9 mouse cellular contexts compared by ENCODE assay signal in the genomic region with DNA sequence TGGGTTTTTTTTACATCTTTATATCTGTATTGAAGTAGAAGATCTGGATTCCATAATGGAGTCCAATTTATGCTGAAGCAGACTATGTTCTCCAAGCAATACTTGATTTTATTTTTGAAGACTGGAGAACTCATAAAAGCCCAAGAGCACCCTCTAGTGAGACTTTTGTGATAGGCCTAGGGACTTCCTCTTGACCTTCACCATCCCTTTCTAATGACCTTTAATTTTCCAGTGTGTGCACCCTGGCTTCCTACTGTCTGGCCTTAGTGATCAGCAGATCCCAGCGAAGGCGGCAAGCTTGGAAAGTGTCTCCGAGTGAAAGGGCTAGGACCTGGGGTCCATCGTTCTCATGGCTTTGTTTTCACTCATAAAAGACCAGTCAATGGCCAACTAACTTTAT.
DNase-seq lines count a peak whose midpoint lies in the region; ATAC-seq and TF ChIP-seq lines count a peak whose summit lies in the region.
"Had no signal": no experiment of that assay in that cellular context is flagged by ENCODE, and none has a peak within 500 bp of the region (broad histone marks: within the 10 kb centered on the region; RNA-seq: fewer than 3 reads in every experiment).

No protein-coding gene starts in this region.

- peak; percentile 78 for DNase-seq in liver, adult 2 months (ENCODE audit: extremely low read depth, low read depth, low spot score)
- no peak for DNase-seq in liver
- peak; percentile 18 for DNase-seq in NIH3T3 (ENCODE audit: low read depth)
- DNase-seq in forelimb bud, embryonic 11.5 days (ENCODE audit: low read depth, low spot score) = peak; percentile 6
- no peak for DNase-seq in ovary, postnatal 14 days (ENCODE audit: low spot score)
- no peak for DNase-seq in spleen, adult 12 weeks (ENCODE audit: low spot score)

- WGBS in liver, adult 2 months = 33% methylated on average over 4 of the region's 4 CpGs

- H3K27me3 ChIP-seq in liver, adult 2 months (ENCODE audit: control insufficient read depth, insufficient read depth, low read length) = no peaks in the 10 kb centered on the region
- H3K27me3 ChIP-seq: embryonic facial prominence, embryonic 13.5 days; limb, embryonic 12.5 days had no signal

- H3K27ac ChIP-seq in liver, adult 2 months (replicated peaks; ENCODE audit: insufficient read depth, low read depth, low read length) = peak overlapping the region; percentile 83
- H3K27ac ChIP-seq: embryonic facial prominence, embryonic 13.5 days; limb, embryonic 12.5 days had no signal

- ATAC-seq in megakaryocyte-erythroid progenitor cell, adult 5-6 weeks (replicated peaks; ENCODE audit: low FRiP score, low TSS enrichment, poor library complexity, severe bottlenecking) = 0 out of 2 replicates have a peak, but pooled peaks have one; percentile 44

- H3K36me3 ChIP-seq in liver, adult 2 months (ENCODE audit: control insufficient read depth, insufficient read depth, low read length) = no peaks in the 10 kb centered on the region; the same call in 1 of the 2 replicates
- H3K36me3 ChIP-seq: embryonic facial prominence, embryonic 13.5 days; limb, embryonic 12.5 days had no signal

- peaks cover 5% of the 10 kb centered on the region; the same call in 1 of the 2 replicates for H3K4me1 ChIP-seq in liver, adult 2 months (ENCODE audit: control insufficient read depth, insufficient read depth, low read length)
- H3K4me1 ChIP-seq: embryonic facial prominence, embryonic 13.5 days; limb, embryonic 12.5 days had no signal

- no peak overlapping the region for H3K4me3 ChIP-seq in liver, adult 2 months (ENCODE audit: insufficient read depth, low read depth, low read length)
- H3K4me3 ChIP-seq: embryonic facial prominence, embryonic 13.5 days; limb, embryonic 12.5 days had no signal

- TF ChIP-seq CTCF in liver, adult 2 months (IDR thresholded peaks at IDR 0.05; ENCODE audit: low read depth, low read length) = peak; percentile 49

- no peak for TF ChIP-seq POLR2A in liver, adult 2 months (IDR thresholded peaks at IDR 0.05; ENCODE audit: extremely low read depth, insufficient read depth, low read length)

- no peaks in the 10 kb centered on the region; the same call in 1 of the 2 replicates for H3K79me2 ChIP-seq in liver, adult 2 months (ENCODE audit: control insufficient read depth, insufficient read depth, low read length)

- H3K9ac ChIP-seq in liver, adult 2 months (ENCODE audit: low read depth, low read length) = no peak overlapping the region; the same call in 1 of the 2 replicates
- H3K9ac ChIP-seq: embryonic facial prominence, embryonic 13.5 days; limb, embryonic 12.5 days had no signal

Comparison
In these comparisons a context has a peak if more than half of its experiments do, and no peak if none do; other contexts are left out.
1. DNase-seq: peak in liver, adult 2 months (single experiment), NIH3T3 (single experiment) and forelimb bud, embryonic 11.5 days (single experiment); none in liver (single experiment), ovary, postnatal 14 days (single experiment) and spleen, adult 12 weeks (single experiment).